Mouse (Mus musculus): ENCODE data around the gene Bpifa6. TPM values are rescaled to one million over a fixed set of nuclear protein-coding genes. Genes with fewer than 3 reads are reported as not detected.

Bpifa6 gene
- total RNA-seq, 2 experiments from 2014 or later = not detected

GRCm38 (mm10) chr2:154044743-154045142 lies 70.0 kb downstream of the Bpifa6 start:
- no peak for DNase-seq

Other genes with a start within 250 kb of the Bpifa6 start
- 10 to 100 TPM; 36.9 to 39.6 TPM for gene Mapre1, start 233.7 kb upstream of the Bpifa6 start, total RNA-seq (2021)
- not detected for gene Efcab8, start 195.0 kb upstream of the Bpifa6 start, total RNA-seq (2021)
- gene Sun5, start 103.9 kb upstream of the Bpifa6 start, total RNA-seq (2021) = not detected
- gene Bpifb2, start 99.9 kb upstream of the Bpifa6 start, total RNA-seq (2021) = not detected
- gene Bpifb6, start 74.6 kb upstream of the Bpifa6 start, total RNA-seq (2021) = not detected
- not detected for gene Bpifb3, start 56.7 kb upstream of the Bpifa6 start, total RNA-seq (2021)
- not detected for gene Bpifb4, start 36.7 kb upstream of the Bpifa6 start, total RNA-seq (2021)
- not detected for gene Bpifa2, start 33.3 kb downstream of the Bpifa6 start, total RNA-seq (2021)
- not detected for gene Bpifa3, start 155.4 kb downstream of the Bpifa6 start, total RNA-seq (2021)
- gene Bpifa1, start 167.9 kb downstream of the Bpifa6 start, total RNA-seq (2021) = not detected
- not detected for gene Bpifa5, start 187.7 kb downstream of the Bpifa6 start, total RNA-seq (2021)
- gene Bpifb1, start 215.9 kb downstream of the Bpifa6 start, total RNA-seq (2021) = not detected
- gene Bpifb5, start 248.8 kb downstream of the Bpifa6 start, total RNA-seq (2021) = not detected

Measured in gastrocnemius, postnatal 25 days (tissue).